Mouse (Mus musculus) hindbrain, embryonic 12.5 days (tissue): ENCODE data around the gene Smad3. TPM values are rescaled to one million over a fixed set of nuclear protein-coding genes. Genes with fewer than 3 reads are reported as not detected.

Experiments
- ATAC-seq: fragments of 200-750 bp; cut with Nextera tagmentation; 2 replicates; pipeline ENCODE4 v1.8.0; 2017; ENCODE audit warnings: moderate TSS enrichment; ENCODE audit not compliant: low FRiP score
- H3K27ac ChIP-seq: fragments of 300-500 bp; sonication (generic); 2 replicates; pipeline ENCODE4 v1.5.1; 2016; ENCODE audit warnings: mild to moderate bottlenecking
- H3K27me3 ChIP-seq: fragments of 300-500 bp; sonication (generic); 2 replicates; pipeline ENCODE4 v1.6.1; 2016; ENCODE audit warnings: mild to moderate bottlenecking
- H3K36me3 ChIP-seq: fragments of 300-500 bp; sonication (generic); 2 replicates; pipeline ENCODE4 v1.6.1; 2016; ENCODE audit warnings: mild to moderate bottlenecking
- H3K4me1 ChIP-seq: fragments of 300-500 bp; sonication (generic); 2 replicates; pipeline ENCODE4 v1.6.1; 2016
- H3K4me2 ChIP-seq: fragments of 300-500 bp; sonication (generic); replicated peaks from 2 replicates; pipeline ENCODE4 v1.6.1; 2016; ENCODE audit warnings: mild to moderate bottlenecking
- H3K4me3 ChIP-seq: fragments of 300-500 bp; sonication (generic); 2 replicates; pipeline ENCODE4 v1.5.1; 2016; ENCODE audit warnings: mild to moderate bottlenecking
- H3K9ac ChIP-seq: fragments of 300-500 bp; sonication (generic); 2 replicates; pipeline ENCODE4 v1.6.1; 2016; ENCODE audit warnings: mild to moderate bottlenecking, moderate library complexity
- H3K9me3 ChIP-seq: fragments of 300-500 bp; sonication (generic); replicated peaks from 2 replicates; pipeline ENCODE4 v1.6.1; 2016; ENCODE audit warnings: mild to moderate bottlenecking
- WGBS: fragments of 180-500 bp; shearing (Covaris S2); methylation state at CpG from one replicate; pipeline ENCODE4 v1.1.7; 2016; 5-methylcytosine and 5-hydroxymethylcytosine counted together
- polyA plus RNA-seq: library from polyadenylated mRNA; unstranded; fragments of >200 nt; fragmentation: Nextera tagmentation; extraction: Ambion mirVana; gene quantifications from 2 replicates; pipeline ENCODE4 v1.2.1, GENCODE M21; 2016

Smad3 gene
- polyA plus RNA-seq, 1 experiment from 2014 or later = 25.4 TPM

GRCm38 (mm10) chr9:63701258-63701956, 56.4 kb downstream of the Smad3 start:
- ATAC-seq = no peak
- peaks cover 53% of the 10 kb centered on the region for H3K4me1 ChIP-seq
- H3K4me3 ChIP-seq = no peak overlapping the region
- no peak overlapping the region for H3K4me2 ChIP-seq
- no peaks in the 10 kb centered on the region for H3K27me3 ChIP-seq
- no peaks in the 10 kb centered on the region for H3K9me3 ChIP-seq
- H3K9ac ChIP-seq = no peak overlapping the region
- H3K36me3 ChIP-seq = no peaks in the 10 kb centered on the region
- WGBS = 64% methylated on average over 10 of the region's 10 CpGs
- H3K27ac ChIP-seq = no peak overlapping the region; the same call in 1 of the 2 replicates

GRCm38 (mm10) chr9:63699145-63699544, 58.6 kb downstream of the Smad3 start:
- no peak overlapping the region for H3K27ac ChIP-seq

DNA sequence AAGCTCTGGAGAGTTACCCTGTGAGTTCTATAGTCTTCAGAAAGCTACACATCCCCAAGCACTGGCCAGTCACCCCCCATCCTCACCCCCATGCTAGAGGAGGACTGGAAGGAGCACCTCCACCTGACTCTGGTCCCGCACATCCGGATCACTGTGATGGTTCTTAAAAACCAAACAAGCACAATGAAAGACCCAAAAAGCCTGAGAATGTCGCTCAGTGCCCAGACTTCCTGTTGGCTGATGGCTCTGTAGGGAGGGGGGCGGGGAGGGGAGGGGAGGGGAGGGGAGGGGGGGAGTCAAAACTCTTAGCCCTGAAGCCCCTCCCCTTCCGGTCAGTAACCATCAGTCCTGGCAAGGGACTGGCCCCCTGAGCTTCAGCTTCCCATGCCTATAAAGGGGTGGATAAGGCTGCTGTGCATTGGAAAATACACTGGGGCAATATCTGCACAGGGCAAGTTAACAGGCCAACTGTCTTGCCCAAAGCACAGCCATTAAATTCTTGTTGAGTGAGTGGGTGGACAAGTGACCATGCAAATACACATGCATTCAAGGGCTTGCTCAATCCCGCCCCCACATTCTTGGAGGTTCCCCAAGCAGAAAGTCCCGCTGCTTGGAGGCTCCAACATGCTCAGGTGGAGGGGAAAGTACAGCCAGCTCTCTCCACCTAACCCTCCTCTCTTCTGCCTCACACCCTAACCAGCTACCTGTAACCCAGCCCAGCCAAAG, 59.3 kb downstream of the Smad3 start:
- Histone ChIP-seq H3K27ac (no peak overlapping the region), H3K36me3 (no peaks in the 10 kb centered on the region), H3K9ac (no peak overlapping the region), H3K9me3 (no peaks in the 10 kb centered on the region), H3K27me3 (no peaks in the 10 kb centered on the region), H3K4me3 (no peak overlapping the region), H3K4me2 (no peak overlapping the region), H3K4me1 (peaks cover 50% of the 10 kb centered on the region)
- ATAC-seq = no peak
- WGBS = 67% methylated on average over 6 of the region's 7 CpGs

More at GRCm38 (mm10) chr9:63699145-63699544, 58.6 kb downstream of the Smad3 start:
- no peak overlapping the region for H3K9ac ChIP-seq
- no peaks in the 10 kb centered on the region for H3K36me3 ChIP-seq
- H3K4me2 ChIP-seq = no peak overlapping the region
- no peaks in the 10 kb centered on the region for H3K9me3 ChIP-seq
- WGBS = 79% methylated on average over 4 of the region's 4 CpGs
- no peak overlapping the region for H3K4me3 ChIP-seq
- H3K27me3 ChIP-seq = no peaks in the 10 kb centered on the region
- ATAC-seq = no peak
- H3K4me1 ChIP-seq = peaks cover 50% of the 10 kb centered on the region

- no peaks in the 10 kb centered on the region for H3K9me3 ChIP-seq
- peaks cover 46% of the 10 kb centered on the region for H3K4me1 ChIP-seq
- no peak for ATAC-seq
- H3K4me2 ChIP-seq = no peak overlapping the region
- H3K27me3 ChIP-seq = no peaks in the 10 kb centered on the region
- 42% methylated on average over 5 of the region's 5 CpGs for WGBS
- no peaks in the 10 kb centered on the region for H3K36me3 ChIP-seq
- no peak overlapping the region for H3K4me3 ChIP-seq
- H3K27ac ChIP-seq = no peak overlapping the region
- no peak overlapping the region for H3K9ac ChIP-seq
These were observed 60.2 kb downstream of the Smad3 start for GRCm38 (mm10) chr9:63697606-63698005.

DNA sequence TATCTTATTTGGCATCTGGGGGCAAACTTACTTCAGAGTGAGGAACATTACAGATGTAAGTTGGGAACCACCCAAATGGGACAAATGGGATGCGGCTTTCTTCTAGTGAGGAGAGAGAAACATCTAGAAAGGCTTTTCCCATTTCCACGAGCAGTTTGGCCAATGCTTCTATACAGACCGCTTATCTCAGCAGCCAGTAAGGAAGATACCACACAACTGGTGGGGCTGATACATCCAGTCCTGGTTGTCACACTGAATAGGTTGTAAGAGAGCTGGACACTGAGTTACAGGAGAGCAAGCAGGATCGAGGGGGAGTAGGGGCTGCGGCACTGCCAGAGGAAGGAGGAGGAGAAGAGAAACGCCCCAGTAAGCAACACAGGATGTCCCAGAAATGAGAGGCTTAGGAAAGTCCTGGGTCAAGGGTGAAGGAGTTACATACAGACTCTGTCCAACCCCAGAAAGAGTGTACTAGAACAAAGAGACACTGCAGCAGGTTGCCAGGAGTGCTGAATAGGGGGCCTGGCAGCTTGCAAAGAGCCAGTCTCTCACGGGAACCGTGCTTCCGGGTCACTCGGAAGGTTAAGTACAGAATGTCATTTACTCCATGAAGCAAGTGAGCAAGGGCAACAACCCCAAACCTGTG, 61.2 kb downstream of the Smad3 start:
- WGBS = 38% methylated on average over 10 of the region's 10 CpGs
- Histone ChIP-seq H3K9ac (no peak overlapping the region), H3K9me3 (no peaks in the 10 kb centered on the region), H3K36me3 (no peaks in the 10 kb centered on the region), H3K4me3 (no peak overlapping the region), H3K27me3 (no peaks in the 10 kb centered on the region), H3K4me1 (peaks cover 41% of the 10 kb centered on the region), H3K4me2 (no peak overlapping the region; the same call in 1 of the 2 replicates), H3K27ac (no peak overlapping the region; the same call in 1 of the 2 replicates)
- no peak for ATAC-seq

DNA sequence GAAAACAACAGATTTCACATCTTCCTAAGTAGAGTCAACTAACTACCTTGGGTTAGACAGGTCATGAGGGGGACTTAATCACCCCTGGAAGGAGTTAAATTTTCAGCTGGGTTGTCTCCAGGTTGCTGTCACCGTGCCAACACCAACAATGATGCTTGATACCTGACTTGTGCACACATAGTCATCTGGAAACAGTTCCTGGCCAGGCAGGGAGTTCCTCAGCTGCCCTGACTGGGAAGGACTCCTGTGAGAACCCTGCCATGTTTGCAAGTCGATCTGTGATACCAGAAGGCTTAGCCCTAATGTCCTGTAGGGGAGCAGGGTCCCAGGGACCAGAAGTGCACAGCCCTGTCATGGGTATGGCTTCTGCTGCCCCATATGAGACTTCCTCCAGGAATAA, 65.8 kb downstream of the Smad3 start:
- Histone ChIP-seq H3K9me3 (no peaks in the 10 kb centered on the region), H3K4me3 (no peak overlapping the region), H3K4me1 (peaks cover 10% of the 10 kb centered on the region), H3K27ac (no peak overlapping the region), H3K27me3 (no peaks in the 10 kb centered on the region), H3K36me3 (no peaks in the 10 kb centered on the region), H3K9ac (no peak overlapping the region), H3K4me2 (no peak overlapping the region)
- WGBS = 74% methylated on average over 2 of the region's 2 CpGs
- ATAC-seq = no peak

DNA sequence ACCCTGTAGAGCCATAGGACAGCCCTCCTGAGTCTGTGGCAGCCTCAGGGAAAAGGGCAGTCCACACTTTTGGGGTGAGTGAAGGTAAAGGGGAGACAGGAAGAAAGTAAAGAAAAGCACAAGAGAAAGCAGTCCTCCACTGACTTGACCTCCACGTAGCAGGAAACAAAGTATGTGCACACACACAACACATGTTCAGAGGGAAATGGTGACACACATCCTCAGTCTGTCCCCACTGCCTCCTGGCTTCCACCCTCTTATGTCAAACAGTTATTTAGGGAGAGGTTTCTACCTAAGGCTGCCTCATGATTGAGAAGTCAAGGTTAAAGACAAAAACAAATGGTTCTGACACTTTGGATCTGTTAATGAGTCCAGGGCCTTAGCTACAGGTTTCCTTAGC, 67.3 kb downstream of the Smad3 start:
- Histone ChIP-seq H3K27me3 (no peaks in the 10 kb centered on the region), H3K27ac (no peak overlapping the region), H3K4me1 (peaks cover 4% of the 10 kb centered on the region; the same call in 1 of the 2 replicates), H3K4me2 (no peak overlapping the region), H3K9me3 (no peaks in the 10 kb centered on the region), H3K9ac (no peak overlapping the region), H3K36me3 (no peaks in the 10 kb centered on the region; the same call in 1 of the 2 replicates), H3K4me3 (no peak overlapping the region)
- 100% methylated on average over 1 of the region's 1 CpGs for WGBS
- ATAC-seq = no peak

GRCm38 (mm10) chr9:63687413-63688015, 70.3 kb downstream of the Smad3 start:
- WGBS = 85% methylated on average over 7 of the region's 7 CpGs
- H3K27ac ChIP-seq = no peak overlapping the region

GRCm38 (mm10) chr9:63685352-63685751, 72.4 kb downstream of the Smad3 start:
- WGBS = 42% methylated on average over 5 of the region's 5 CpGs
- Histone ChIP-seq H3K27ac (no peak overlapping the region), H3K9me3 (no peaks in the 10 kb centered on the region), H3K4me3 (no peak overlapping the region), H3K4me1 (no peaks in the 10 kb centered on the region), H3K36me3 (no peaks in the 10 kb centered on the region; the same call in 1 of the 2 replicates), H3K9ac (no peak overlapping the region), H3K27me3 (no peaks in the 10 kb centered on the region), H3K4me2 (no peak overlapping the region)
- no peak for ATAC-seq

More at GRCm38 (mm10) chr9:63687413-63688015, 70.3 kb downstream of the Smad3 start:
- H3K9ac ChIP-seq = no peak overlapping the region
- H3K27me3 ChIP-seq = no peaks in the 10 kb centered on the region
- H3K4me3 ChIP-seq = no peak overlapping the region
- H3K36me3 ChIP-seq = no peaks in the 10 kb centered on the region; the same call in 1 of the 2 replicates
- no peak for ATAC-seq
- no peaks in the 10 kb centered on the region for H3K9me3 ChIP-seq
- no peak overlapping the region for H3K4me2 ChIP-seq
- peaks cover 4% of the 10 kb centered on the region; the same call in 1 of the 2 replicates for H3K4me1 ChIP-seq

DNA sequence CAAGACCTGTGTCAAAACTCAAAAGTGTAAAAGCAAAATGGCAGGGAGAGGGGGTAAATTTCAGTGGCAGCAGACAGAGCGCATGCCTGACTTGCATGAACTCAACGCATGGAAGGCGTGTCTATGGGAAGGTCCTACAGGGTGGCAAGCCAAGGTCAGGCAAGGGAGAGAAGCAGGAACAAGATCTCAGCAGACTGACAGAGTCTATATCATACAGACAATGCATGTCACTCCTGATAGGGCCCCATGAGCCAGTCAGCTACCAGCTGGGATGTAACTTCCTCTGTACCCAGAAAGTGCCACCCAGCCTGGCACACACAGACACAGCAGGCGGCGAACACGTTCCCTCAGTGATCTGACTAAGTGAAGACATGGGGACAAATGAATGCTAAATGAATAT, 73.5 kb downstream of the Smad3 start:
- H3K9ac ChIP-seq = no peak overlapping the region
- 97% methylated on average over 6 of the region's 6 CpGs for WGBS

GRCm38 (mm10) chr9:63682943-63683342, 74.9 kb downstream of the Smad3 start:
- H3K27ac ChIP-seq = no peak overlapping the region
- no peaks in the 10 kb centered on the region for H3K9me3 ChIP-seq
- WGBS = 95% methylated on average over 2 of the region's 2 CpGs
- peaks cover 2% of the 10 kb centered on the region; the same call in 1 of the 2 replicates for H3K4me1 ChIP-seq
- no peak overlapping the region for H3K9ac ChIP-seq
- H3K4me3 ChIP-seq = no peak overlapping the region
- no peaks in the 10 kb centered on the region; the same call in 1 of the 2 replicates for H3K36me3 ChIP-seq
- H3K4me2 ChIP-seq = no peak overlapping the region
- H3K27me3 ChIP-seq = no peaks in the 10 kb centered on the region
- ATAC-seq = no peak

More for the DNA sequence above, 73.5 kb downstream of the Smad3 start:
- Histone ChIP-seq H3K4me3 (no peak overlapping the region), H3K27me3 (no peaks in the 10 kb centered on the region), H3K27ac (no peak overlapping the region), H3K36me3 (no peaks in the 10 kb centered on the region; the same call in 1 of the 2 replicates), H3K9me3 (no peaks in the 10 kb centered on the region), H3K4me2 (no peak overlapping the region), H3K4me1 (peaks cover 2% of the 10 kb centered on the region; the same call in 1 of the 2 replicates)
- ATAC-seq = no peak

GRCm38 (mm10) chr9:63682301-63682700, 75.5 kb downstream of the Smad3 start:
- 86% methylated on average over 9 of the region's 9 CpGs for WGBS
- H3K27ac ChIP-seq = no peak overlapping the region
- peaks cover 2% of the 10 kb centered on the region; the same call in 1 of the 2 replicates for H3K4me1 ChIP-seq
- H3K9ac ChIP-seq = no peak overlapping the region
- no peaks in the 10 kb centered on the region; the same call in 1 of the 2 replicates for H3K36me3 ChIP-seq
- no peak for ATAC-seq
- H3K9me3 ChIP-seq = no peaks in the 10 kb centered on the region
- H3K27me3 ChIP-seq = no peaks in the 10 kb centered on the region
- no peak overlapping the region for H3K4me2 ChIP-seq
- no peak overlapping the region for H3K4me3 ChIP-seq
